Mouse (Mus musculus) embryonic fibroblast, embryonic 13.5 days (primary cell): Measurements from ENCODE around the gene Scamp2. TPM values are rescaled to one million over a fixed set of nuclear protein-coding genes. Genes with fewer than 3 reads are reported as not detected.

Experiments used
- H3K27ac ChIP-seq: 2 replicates; pipeline ENCODE4 v1.5.1; 2012; ENCODE audit warnings: low read length, control low read depth, inconsistent platforms; ENCODE audit not compliant: insufficient read depth
- H3K4me1 ChIP-seq: 2 replicates; pipeline ENCODE4 v1.6.1; 2011; ENCODE audit warnings: low read length; ENCODE audit not compliant: control insufficient read depth, insufficient read depth
- H3K4me3 ChIP-seq: 2 replicates; pipeline ENCODE4 v1.5.1; 2011; ENCODE audit warnings: mild to moderate bottlenecking, control low read depth, low read length; ENCODE audit not compliant: insufficient read depth
- CTCF ChIP-seq: IDR thresholded peaks from 2 replicates; pipeline ENCODE4 v1.5.1; 2011; ENCODE audit warnings: mild to moderate bottlenecking, control low read depth, low read length, moderate library complexity, borderline replicate concordance; ENCODE audit not compliant: insufficient read depth
- POLR2A ChIP-seq: IDR thresholded peaks from 2 replicates; pipeline ENCODE4 v1.6.1; 2011; ENCODE audit warnings: low read depth, mild to moderate bottlenecking, control low read depth, low read length, moderate library complexity
- polyA plus RNA-seq: library from polyadenylated mRNA; stranded (reverse); fragments of >200 nt; gene quantifications from 2 replicates; pipeline ENCODE4 v1.2.4, GENCODE M21; 2011; ENCODE audit warnings: low read depth; ENCODE audit not compliant: missing spikeins, insufficient read length

Gene Scamp2
- polyA plus RNA-seq, 1 experiment = 38.2 TPM

DNA sequence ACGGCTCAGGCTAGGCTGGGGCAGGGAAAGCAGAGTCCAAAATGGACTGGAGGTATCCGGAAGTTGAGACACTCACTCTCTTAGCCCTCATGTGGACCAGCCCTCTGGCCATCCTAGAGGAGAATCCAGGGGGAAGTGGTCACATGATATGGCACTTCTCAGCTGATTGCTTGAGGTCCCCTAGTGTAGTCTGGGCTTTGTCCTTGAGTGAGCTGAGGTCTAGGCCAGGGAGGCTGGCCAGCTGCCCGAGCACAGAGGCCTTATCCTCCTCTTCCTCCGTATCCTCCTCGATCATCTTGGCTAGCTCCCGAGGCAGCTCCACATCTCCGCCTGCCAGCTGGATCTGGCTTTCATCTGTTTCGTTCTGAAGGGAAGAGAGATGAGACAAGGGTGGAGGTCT, 41.4 kb downstream of the Scamp2 start:
- TF ChIP-seq CTCF (no peak), POLR2A (no peak)
- Histone ChIP-seq H3K4me3 (no peak overlapping the region), H3K4me1 (peaks cover 11% of the 10 kb centered on the region), H3K27ac (no peak overlapping the region)

DNA sequence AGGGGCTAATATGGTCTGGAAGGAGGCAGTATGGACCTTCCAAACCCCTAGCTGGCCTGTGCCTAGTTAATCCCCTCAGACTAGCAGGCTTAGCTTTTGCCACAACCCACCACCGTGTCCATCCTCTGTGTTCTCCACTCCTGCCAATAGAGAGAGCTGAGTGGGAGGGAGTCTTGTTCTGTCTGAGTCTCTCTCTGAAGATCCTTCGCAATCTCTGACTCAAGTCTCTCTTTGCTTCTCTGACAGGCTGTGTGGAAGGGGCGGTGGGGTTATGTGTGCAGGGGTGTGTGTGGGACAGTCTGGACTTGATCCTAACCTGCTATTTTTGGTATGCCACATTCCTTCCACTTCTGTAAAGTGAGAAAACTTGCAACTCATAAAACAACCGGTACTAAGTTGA, 44.1 kb downstream of the Scamp2 start:
- TF ChIP-seq POLR2A (no peak), CTCF (no peak)
- no peak overlapping the region for H3K27ac ChIP-seq
- H3K4me3 ChIP-seq = no peak overlapping the region
- peaks cover 11% of the 10 kb centered on the region for H3K4me1 ChIP-seq

DNA sequence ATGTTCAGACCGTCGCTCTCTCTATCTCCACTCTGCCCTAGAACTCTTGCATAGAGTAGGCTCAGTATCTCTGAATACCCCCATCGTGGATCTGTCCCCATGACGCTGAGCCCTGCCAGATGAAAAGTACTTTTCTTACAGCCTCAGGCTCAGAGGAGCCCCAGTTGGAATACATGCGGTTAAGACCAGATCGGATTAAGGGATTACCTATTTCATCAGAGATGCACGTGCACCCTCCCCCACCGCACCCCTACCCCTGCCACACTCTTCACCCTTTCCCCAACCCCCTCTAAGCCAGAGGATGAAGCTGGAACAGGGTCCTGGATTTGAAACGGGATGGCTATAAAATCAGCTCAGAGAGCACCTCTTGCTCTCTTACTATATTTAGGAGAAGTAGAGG, 44.8 kb downstream of the Scamp2 start:
- TF ChIP-seq CTCF (no peak), POLR2A (no peak)
- Histone ChIP-seq H3K4me3 (no peak overlapping the region), H3K4me1 (peaks cover 7% of the 10 kb centered on the region), H3K27ac (no peak overlapping the region)

DNA sequence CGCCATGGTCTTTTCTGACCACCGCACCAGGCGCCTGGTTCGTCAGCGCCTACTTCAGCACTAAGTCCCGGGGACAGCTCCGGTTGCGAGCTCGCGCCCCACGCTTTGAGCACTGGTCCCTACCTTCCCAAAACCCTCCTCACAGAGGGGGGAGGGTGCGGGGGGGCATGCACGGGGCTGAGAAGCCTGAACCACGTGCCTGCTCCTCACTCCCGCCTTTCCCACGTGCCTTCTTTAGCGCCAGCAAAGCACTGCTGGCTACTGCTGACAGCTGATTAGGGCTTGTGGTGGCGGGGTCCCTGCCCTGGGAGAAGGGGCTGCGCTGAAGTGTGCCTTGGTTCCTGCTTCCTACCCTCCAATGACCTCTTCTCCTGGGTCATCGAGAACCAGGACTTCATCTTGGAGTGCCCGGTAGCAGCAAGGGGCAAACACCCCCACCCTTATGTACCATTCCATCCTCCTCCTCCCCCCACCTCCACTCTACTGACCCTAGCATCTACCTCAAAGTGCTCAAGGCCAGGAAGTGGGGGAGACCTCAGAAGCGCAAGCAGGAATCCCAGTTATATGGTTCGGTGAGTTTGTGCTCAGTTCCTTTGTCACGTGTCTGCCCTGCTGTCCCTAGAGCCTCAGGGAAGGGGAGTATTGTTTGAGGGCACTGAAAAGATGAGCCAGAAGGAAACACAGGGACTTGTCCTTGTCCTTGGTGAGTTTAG, 45.6 kb downstream of the Scamp2 start, which contains the start of gene Cplx3:
Gene Cplx3 (minus strand): TSS at position 143 of the 713 bp plus-strand sequence.
- H3K4me1 ChIP-seq = no peaks in the 10 kb centered on the region
- H3K27ac ChIP-seq = no peak within 1 kb of the TSS
- TF ChIP-seq POLR2A (no peak), CTCF (no peak)
- H3K4me3 ChIP-seq = no peak within 1 kb of the TSS

DNA sequence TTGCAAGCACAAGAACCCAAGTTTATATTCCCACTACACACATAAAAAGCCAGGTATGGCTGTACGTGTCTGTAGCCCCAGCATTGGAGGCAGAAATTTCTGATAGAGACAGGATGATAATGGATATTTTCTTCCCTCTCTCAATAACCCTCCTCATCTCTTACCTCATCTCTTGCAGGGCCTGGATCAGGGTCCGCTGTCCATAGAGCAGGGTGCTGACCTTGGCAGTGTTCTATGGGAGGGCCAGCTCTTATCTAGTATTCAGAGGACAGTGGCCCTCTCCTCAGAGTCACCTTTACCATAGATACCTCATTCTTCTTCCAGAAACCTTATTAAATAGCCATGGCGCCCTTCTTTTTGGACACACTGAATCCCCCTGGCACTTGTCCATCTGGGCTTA, 49.1 kb downstream of the Scamp2 start:
- H3K27ac ChIP-seq = no peak overlapping the region
- TF ChIP-seq POLR2A = no peak
- no peak for TF ChIP-seq CTCF

DNA sequence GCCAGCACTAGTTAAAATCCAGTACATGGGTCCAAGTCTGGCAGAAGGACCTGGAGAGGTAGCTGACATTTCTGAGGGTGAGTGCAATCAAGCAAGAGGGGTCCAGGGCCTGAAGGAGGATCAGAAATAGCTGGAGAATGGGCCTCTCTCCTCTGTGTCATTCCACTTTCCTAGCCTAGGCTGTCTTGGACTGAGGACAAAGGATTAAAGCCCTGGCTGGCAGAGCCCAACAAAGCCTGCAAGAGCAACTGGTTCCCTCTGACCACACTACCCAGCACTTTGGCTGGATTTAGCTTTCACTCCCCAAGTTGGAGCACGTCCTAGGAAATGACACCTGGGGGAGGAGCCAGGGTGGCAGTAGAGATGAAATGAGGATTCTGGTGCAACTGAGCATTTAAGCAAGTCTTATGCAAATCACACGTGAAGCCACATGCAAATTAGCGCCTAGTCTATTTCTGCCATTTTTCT, 49.6 kb downstream of the Scamp2 start:
- Histone ChIP-seq H3K4me1 (0 out of 2 replicates have a peak, but pooled peaks cover 2% of the 10 kb centered on the region), H3K27ac (no peak overlapping the region), H3K4me3 (no peak overlapping the region)
- no peak for TF ChIP-seq POLR2A

More for the DNA sequence above, 49.1 kb downstream of the Scamp2 start:
- Histone ChIP-seq H3K4me1 (0 out of 2 replicates have a peak, but pooled peaks cover 2% of the 10 kb centered on the region), H3K4me3 (no peak overlapping the region)

DNA sequence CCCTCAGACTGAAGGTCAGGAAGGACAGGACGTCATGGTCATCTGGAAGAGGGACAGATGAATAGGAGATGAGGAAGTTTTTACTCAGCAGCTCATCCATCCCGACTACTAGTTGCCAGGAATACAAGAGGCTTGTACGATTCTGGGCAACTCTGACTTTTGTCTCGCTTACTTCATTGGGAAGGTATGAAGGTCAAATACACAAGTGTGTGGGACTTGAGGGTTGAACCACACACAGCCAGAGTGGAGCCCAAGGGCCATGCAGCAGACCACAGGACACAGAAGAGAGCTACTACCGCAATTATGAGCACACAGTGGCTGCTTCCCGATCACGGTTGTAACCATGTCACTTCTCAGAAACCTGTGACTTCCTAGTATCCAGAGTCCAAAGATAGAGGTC, 51.8 kb downstream of the Scamp2 start:
- Histone ChIP-seq H3K27ac (no peak overlapping the region), H3K4me1 (0 out of 2 replicates have a peak, but pooled peaks cover 2% of the 10 kb centered on the region), H3K4me3 (no peak overlapping the region)
- TF ChIP-seq POLR2A = no peak
- TF ChIP-seq CTCF = no peak

DNA sequence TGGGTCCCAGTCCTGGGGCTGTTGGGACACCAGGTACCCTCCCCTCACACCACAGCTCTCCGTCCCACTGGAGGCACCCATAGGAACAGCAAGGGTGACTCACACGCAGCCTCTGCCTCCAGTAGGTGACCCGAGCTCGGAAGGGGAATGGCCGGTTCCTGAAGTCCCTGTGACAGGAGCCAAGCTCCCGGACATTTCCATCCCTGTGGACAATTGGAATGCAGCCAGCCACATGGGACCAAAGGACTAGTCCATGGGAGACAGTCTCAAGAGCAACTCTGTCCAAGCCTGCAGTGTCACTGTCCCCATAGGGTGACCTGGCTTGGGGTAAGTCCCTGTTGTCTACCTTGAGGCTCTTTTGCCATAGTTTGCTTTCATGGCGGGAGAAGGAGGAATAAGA, 53.2 kb downstream of the Scamp2 start:
- no peak overlapping the region for H3K27ac ChIP-seq
- H3K4me1 ChIP-seq = 0 out of 2 replicates have a peak, but pooled peaks cover 2% of the 10 kb centered on the region
- TF ChIP-seq CTCF (no peak), POLR2A (no peak)
- H3K4me3 ChIP-seq = no peak overlapping the region

DNA sequence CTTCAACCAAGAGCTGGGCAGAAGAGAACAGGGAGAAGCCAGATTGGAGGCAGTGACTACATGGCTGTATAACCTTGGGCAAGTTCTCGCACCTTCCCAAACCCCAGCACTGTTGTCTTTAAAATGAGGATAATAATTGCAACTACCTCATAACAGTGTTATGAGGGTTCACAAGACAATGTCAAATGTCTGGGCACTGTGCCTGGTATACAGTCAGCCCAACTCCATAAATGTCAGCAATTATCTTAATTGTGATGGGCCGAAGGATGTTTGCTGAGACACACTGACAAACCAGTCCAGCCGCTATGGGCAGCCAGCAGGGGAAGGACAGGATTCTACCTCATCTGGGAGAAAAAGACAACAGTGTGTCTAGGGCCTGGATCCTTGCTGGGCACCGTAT, 54.0 kb downstream of the Scamp2 start:
- Histone ChIP-seq H3K27ac (no peak overlapping the region), H3K4me1 (0 out of 2 replicates have a peak, but pooled peaks cover 2% of the 10 kb centered on the region), H3K4me3 (no peak overlapping the region)
- TF ChIP-seq POLR2A (no peak), CTCF (no peak)

DNA sequence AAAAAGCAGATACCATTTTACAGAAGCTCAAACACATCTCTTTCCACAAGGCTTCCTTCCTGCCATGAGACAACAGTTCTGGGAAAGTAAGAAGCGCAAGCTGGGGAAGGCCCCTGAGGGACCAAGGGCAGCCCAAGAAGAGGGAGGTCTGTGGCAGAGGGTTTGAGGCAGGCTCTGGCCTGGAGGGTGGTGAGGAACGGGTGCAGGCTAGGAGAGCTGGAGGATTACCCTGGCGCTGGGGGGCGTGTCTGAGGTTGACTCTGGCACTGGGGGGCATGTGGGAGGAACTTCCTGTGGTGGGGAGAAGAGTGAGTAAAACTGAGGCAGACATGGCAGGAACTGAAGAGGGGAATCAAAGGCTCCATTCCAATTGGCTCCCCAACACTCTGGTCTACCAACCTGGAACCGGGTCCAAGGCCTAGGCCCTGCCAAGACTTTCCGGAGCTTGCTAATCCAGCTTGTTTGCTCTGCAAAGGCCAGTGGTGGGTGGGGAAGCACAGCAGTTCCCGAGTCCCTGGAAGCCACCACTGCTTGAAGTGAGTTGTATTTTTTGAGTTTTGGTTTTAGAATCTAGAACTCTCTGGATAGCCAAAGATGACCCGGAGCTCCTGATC, 56.9 kb downstream of the Scamp2 start:
- Histone ChIP-seq H3K4me1 (0 out of 2 replicates have a peak, but pooled peaks cover under 1% of the 10 kb centered on the region), H3K4me3 (no peak overlapping the region), H3K27ac (no peak overlapping the region)
- TF ChIP-seq POLR2A (no peak), CTCF (no peak)

DNA sequence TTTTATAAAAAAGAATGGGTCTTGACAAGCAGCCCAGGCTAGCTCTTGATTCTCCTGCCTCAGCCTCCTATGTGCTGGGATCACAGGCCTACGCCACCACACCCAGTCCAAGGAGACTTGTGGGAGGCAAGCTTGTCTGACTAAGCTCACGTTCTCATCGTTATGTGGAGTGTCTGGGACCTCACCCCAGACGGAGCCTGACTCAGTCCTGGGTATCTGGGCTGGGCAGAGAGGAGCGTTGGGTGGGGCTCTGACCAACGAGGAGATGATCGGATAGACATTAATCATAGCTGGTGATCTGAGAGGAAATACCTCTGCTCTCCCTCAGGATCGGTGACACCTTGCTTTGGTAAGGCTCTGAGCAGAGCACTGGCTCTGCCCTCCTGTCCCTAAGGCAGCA, 58.1 kb downstream of the Scamp2 start:
- no peak overlapping the region for H3K27ac ChIP-seq
- no peak overlapping the region for H3K4me3 ChIP-seq
- no peaks in the 10 kb centered on the region for H3K4me1 ChIP-seq
- no peak for TF ChIP-seq POLR2A
- TF ChIP-seq CTCF = no peak
